Mouse (Mus musculus) 3T3-L1 (cell line): ENCODE results near the gene Lmo7.

Experiments
- DNase-seq: peaks from one replicate; pipeline ENCODE4 v3.0.0-alpha.2; 2015; ENCODE audit warnings: low read depth, low spot score

The Lmo7 gene

GRCm38 (mm10) chr14:101942971-101943370 lies 213.2 kb downstream of the Lmo7 start:
- peak; percentile 85 for DNase-seq

GRCm38 (mm10) chr14:101946711-101947516 lies 217.2 kb downstream of the Lmo7 start:
- peak; percentile 59 for DNase-seq

- DNase-seq, result peak; percentile 83
Measured at GRCm38 (mm10) chr14:101949114-101949513, 219.4 kb downstream of the Lmo7 start.

- no peak for DNase-seq
Measured at GRCm38 (mm10) chr14:101951107-101951506, 221.3 kb downstream of the Lmo7 start.

GRCm38 (mm10) chr14:101953793-101954468 lies 224.2 kb downstream of the Lmo7 start:
- DNase-seq, result no peak

GRCm38 (mm10) chr14:101964381-101964780 lies 234.6 kb downstream of the Lmo7 start:
- DNase-seq, result no peak

GRCm38 (mm10) chr14:101964956-101965355 lies 235.2 kb downstream of the Lmo7 start:
- no peak for DNase-seq

GRCm38 (mm10) chr14:101972764-101973163 lies 243.0 kb downstream of the Lmo7 start:
- no peak for DNase-seq

- no peak for DNase-seq
Measured at GRCm38 (mm10) chr14:101973171-101973570, 243.4 kb downstream of the Lmo7 start.

GRCm38 (mm10) chr14:101976021-101976685 lies 246.4 kb downstream of the Lmo7 start:
- DNase-seq, result no peak
